Mouse (Mus musculus): Measurements from ENCODE around the gene Erbb4.

GRCm38 (mm10) chr1:68333714-68334113 lies 774.1 kb downstream of the Erbb4 start:
- TF ChIP-seq CTCF (IDR thresholded peaks at IDR 0.05; ENCODE audit: control insufficient read depth, insufficient read depth, insufficient replicate concordance, low read depth, low read length) (no peak), POLR2A (IDR thresholded peaks at IDR 0.05; ENCODE audit: control insufficient read depth, low read depth, low read length) (no peak)
